Mouse (Mus musculus): ENCODE results near the gene Cckar.

DNA sequence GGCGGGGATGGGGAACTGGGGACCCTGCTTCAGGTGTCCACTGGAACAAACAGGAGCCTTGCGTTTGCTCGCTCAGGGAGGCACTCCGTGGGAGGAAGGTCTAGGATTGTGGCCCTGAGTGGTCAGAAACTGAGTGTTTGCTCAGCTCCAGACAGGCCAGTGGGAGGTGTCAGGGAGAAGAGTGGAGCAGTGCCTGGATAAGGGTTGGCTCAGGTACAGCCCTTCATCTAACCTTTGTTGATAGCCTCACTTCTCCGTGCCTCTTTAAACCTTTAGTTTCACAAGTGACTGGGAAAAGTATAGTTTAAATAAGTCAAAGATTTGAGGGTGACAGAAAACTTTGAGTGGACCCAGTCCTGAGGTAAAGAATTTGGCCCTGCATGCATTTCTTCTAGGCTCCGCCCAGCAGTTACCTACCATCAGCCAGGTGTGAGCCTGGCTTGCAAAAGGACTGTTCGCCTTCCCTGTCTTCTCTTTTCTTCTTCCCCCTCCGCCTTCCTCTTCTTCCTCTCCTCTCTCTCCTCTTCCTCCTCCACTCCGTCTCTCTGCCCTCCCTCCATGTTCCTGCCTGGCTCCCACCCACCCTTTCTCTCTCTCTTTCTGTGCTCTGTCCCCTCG, 37.1 kb downstream of the Cckar start:
- TF ChIP-seq CTCF (IDR thresholded peaks at IDR 0.05; ENCODE audit: low read depth), result no peak
- TF ChIP-seq EP300 (IDR thresholded peaks at IDR 0.05; ENCODE audit: low read depth), result no peak

All from heart, postnatal 0 days (tissue).